Comparison of ENCODE assay signal across 21 mouse cellular contexts in genomic region chr14:27224636-27225035, GRCm38 (mm10).
DNase-seq lines count a peak whose midpoint lies in the region; ATAC-seq and TF ChIP-seq lines count a peak whose summit lies in the region.
"Had no signal": no experiment of that assay in that cellular context is flagged by ENCODE, and none has a peak within 500 bp of the region (broad histone marks: within the 10 kb centered on the region; RNA-seq: fewer than 3 reads in every experiment).

No protein-coding gene starts in this region.

- no peak overlapping the region for H3K4me2 ChIP-seq in intestine, embryonic 15.5 days (replicated peaks)
- no peak overlapping the region for H3K4me2 ChIP-seq in intestine, postnatal 0 days (replicated peaks; ENCODE audit: low read depth)
- H3K4me2 ChIP-seq: embryonic facial prominence, embryonic 13.5 days; embryonic facial prominence, embryonic 15.5 days; forebrain, embryonic 12.5 days had no signal

- H3K4me3 ChIP-seq in intestine, embryonic 15.5 days (replicated peaks), result no peak overlapping the region
- no peak overlapping the region for H3K4me3 ChIP-seq in intestine, postnatal 0 days (ENCODE audit: low read depth, low read length)
- H3K4me3 ChIP-seq: embryonic facial prominence, embryonic 13.5 days; embryonic facial prominence, embryonic 15.5 days; erythroblast, embryonic 14.5 days; forebrain, embryonic 10.5 days; forebrain, embryonic 12.5 days had no signal

- 81% methylated on average over 7 of the region's 7 CpGs for WGBS in intestine, embryonic 15.5 days
- 80% methylated on average over 7 of the region's 7 CpGs for WGBS in intestine, postnatal 0 days

- TF ChIP-seq CTCF in intestine, postnatal 0 days (IDR thresholded peaks at IDR 0.05; ENCODE audit: low read depth), result no peak

- no peak overlapping the region for H3K9ac ChIP-seq in intestine, embryonic 15.5 days
- H3K9ac ChIP-seq in intestine, postnatal 0 days (ENCODE audit: low read depth, low read length), result no peak overlapping the region
- H3K9ac ChIP-seq: embryonic facial prominence, embryonic 13.5 days; embryonic facial prominence, embryonic 15.5 days; forebrain, embryonic 12.5 days had no signal

- peak; percentile 87 for DNase-seq in heart, adult 11 months
- DNase-seq in heart, adult 18-20 months, result no peak
- DNase-seq in neural tube, embryonic 10.5 days (ENCODE audit: extremely low spot score, low spot score), result no peak
- DNase-seq: adrenal gland, adult 8-10 months; adrenal gland, postnatal 25 days; cerebellum, adult 11 months; cerebellum, adult 18-20 months; cerebellum, adult 8-10 months; cerebellum, adult 9-11 months; cerebellum, postnatal 14 days; cerebellum, postnatal 36 days; embryo, embryonic 11 days had no signal

- no peaks in the 10 kb centered on the region for H3K9me3 ChIP-seq in intestine, embryonic 15.5 days
- H3K9me3 ChIP-seq in intestine, postnatal 0 days (ENCODE audit: control insufficient read depth), result no peaks in the 10 kb centered on the region
- H3K9me3 ChIP-seq: embryonic facial prominence, embryonic 13.5 days; embryonic facial prominence, embryonic 15.5 days; forebrain, embryonic 10.5 days; forebrain, embryonic 12.5 days had no signal

- H3K27ac ChIP-seq in intestine, embryonic 15.5 days, result peak overlapping the region; percentile 33; the same call in 1 of the 2 replicates
- H3K27ac ChIP-seq in intestine, postnatal 0 days (ENCODE audit: low read depth, low read length), result no peak overlapping the region
- H3K27ac ChIP-seq: embryonic facial prominence, embryonic 13.5 days; embryonic facial prominence, embryonic 15.5 days; forebrain, embryonic 10.5 days; forebrain, embryonic 12.5 days had no signal

- peaks cover 13% of the 10 kb centered on the region for H3K4me1 ChIP-seq in intestine, embryonic 15.5 days (replicated peaks)
- peaks cover 6% of the 10 kb centered on the region; the same call in 1 of the 2 replicates for H3K4me1 ChIP-seq in intestine, postnatal 0 days (replicated peaks; ENCODE audit: control insufficient read depth, insufficient read depth, low read length)

- H3K36me3 ChIP-seq in intestine, embryonic 15.5 days, result no peaks in the 10 kb centered on the region
- no peaks in the 10 kb centered on the region for H3K36me3 ChIP-seq in intestine, postnatal 0 days (ENCODE audit: control insufficient read depth, insufficient read depth)
- H3K36me3 ChIP-seq: embryonic facial prominence, embryonic 13.5 days; embryonic facial prominence, embryonic 15.5 days; forebrain, embryonic 10.5 days; forebrain, embryonic 12.5 days had no signal

- no peak for ATAC-seq in intestine, embryonic 15.5 days
- no peak for ATAC-seq in intestine, postnatal 0 days
- ATAC-seq: forebrain, embryonic 14.5 days; forebrain, embryonic 16.5 days had no signal

- no peaks in the 10 kb centered on the region for H3K27me3 ChIP-seq in intestine, embryonic 15.5 days (replicated peaks)
- no peaks in the 10 kb centered on the region for H3K27me3 ChIP-seq in intestine, postnatal 0 days (replicated peaks; ENCODE audit: control insufficient read depth, insufficient read depth, low read length)
- H3K27me3 ChIP-seq: embryonic facial prominence, embryonic 13.5 days; embryonic facial prominence, embryonic 15.5 days; forebrain, embryonic 12.5 days had no signal
